In genomic region chr10:124706642-124707041, GRCm38 (mm10) we compare ENCODE assay signal across 17 mouse cellular contexts.
"Had no signal": no experiment of that assay in that cellular context is flagged by ENCODE, and none has a peak within 500 bp of the region (broad histone marks: within the 10 kb centered on the region; RNA-seq: fewer than 3 reads in every experiment).

No protein-coding gene starts in this region.

- ATAC-seq: liver, postnatal 0 days; midbrain, embryonic 16.5 days had no signal

- H3K36me3 ChIP-seq: liver, embryonic 13.5 days; liver, embryonic 15.5 days; midbrain, embryonic 10.5 days; midbrain, embryonic 12.5 days; neural tube, embryonic 12.5 days; stomach, embryonic 15.5 days had no signal

- H3K4me3 ChIP-seq: liver, embryonic 13.5 days; liver, embryonic 15.5 days; midbrain, embryonic 10.5 days; midbrain, embryonic 12.5 days; myocyte; neural tube, embryonic 12.5 days; stomach, embryonic 15.5 days had no signal

- H3K4me1 ChIP-seq: liver, embryonic 13.5 days; liver, embryonic 15.5 days; midbrain, embryonic 10.5 days; midbrain, embryonic 12.5 days; neural tube, embryonic 12.5 days; stomach, embryonic 15.5 days had no signal

- H3K9me3 ChIP-seq: liver, embryonic 13.5 days; liver, embryonic 15.5 days; midbrain, embryonic 10.5 days; midbrain, embryonic 12.5 days; neural tube, embryonic 12.5 days; stomach, embryonic 15.5 days had no signal

- H3K27me3 ChIP-seq: liver, embryonic 13.5 days; liver, embryonic 15.5 days; midbrain, embryonic 12.5 days; neural tube, embryonic 12.5 days; stomach, embryonic 15.5 days had no signal

- DNase-seq: liver, embryonic 13.5 days; liver, postnatal 0 days; lung, embryonic 14.5 days; lung, postnatal 14 days; lung, postnatal 36 days; midbrain, embryonic 14.5 days; right cerebral cortex, postnatal 14 days; thymus, adult 2 months; thymus, postnatal 25 days; thymus, postnatal 4 days had no signal
